Mouse (Mus musculus): ENCODE measurements around the gene Esrrb. TPM values are rescaled to one million over a fixed set of nuclear protein-coding genes. Genes with fewer than 3 reads are reported as not detected.

Esrrb gene
- total and polyA plus RNA-seq, 2 experiments from 2014 or later = 0.48 to 0.86 TPM

DNA sequence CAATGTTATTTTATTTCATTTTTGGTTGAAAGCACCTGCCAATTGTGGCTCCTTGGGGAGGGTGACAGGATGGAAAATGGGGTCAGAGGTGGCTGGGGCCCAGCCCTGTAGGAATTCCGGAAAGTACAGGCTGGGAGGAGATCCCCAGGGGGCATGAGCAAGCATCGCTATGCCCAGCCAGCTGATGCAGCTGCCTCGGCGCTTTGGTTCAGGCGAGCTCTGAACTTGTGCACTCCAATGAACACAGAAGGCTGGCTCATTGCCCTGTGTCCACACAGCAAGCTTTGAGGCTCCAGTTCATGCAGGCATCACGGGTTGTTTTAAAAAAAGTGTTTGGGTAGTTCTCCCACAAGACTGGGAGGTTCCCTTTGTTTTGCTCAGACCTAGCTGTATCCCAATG is 156.8 kb downstream of the Esrrb start:
- Histone ChIP-seq H3K9ac (no peak overlapping the region), H3K36me3 (ENCODE audit: insufficient read depth) (no peaks in the 10 kb centered on the region), H3K27me3 (ENCODE audit: insufficient read depth, low read length) (no peaks in the 10 kb centered on the region), H3K27ac (ENCODE audit: low read depth, low read length) (no peak overlapping the region), H3K4me1 (ENCODE audit: insufficient read depth) (0 out of 2 replicates have a peak, but pooled peaks cover 7% of the 10 kb centered on the region), H3K4me3 (ENCODE audit: low read depth, low read length) (no peak overlapping the region), H3K9me3 (ENCODE audit: low read length) (no peaks in the 10 kb centered on the region), H3K4me2 (ENCODE audit: low read depth) (no peak overlapping the region)
- TF ChIP-seq CTCF (IDR thresholded peaks at IDR 0.05; ENCODE audit: low read depth) = no peak
- DNase-seq (no peak), ATAC-seq (no peak)
- 43% methylated on average over 6 of the region's 6 CpGs for WGBS

DNA sequence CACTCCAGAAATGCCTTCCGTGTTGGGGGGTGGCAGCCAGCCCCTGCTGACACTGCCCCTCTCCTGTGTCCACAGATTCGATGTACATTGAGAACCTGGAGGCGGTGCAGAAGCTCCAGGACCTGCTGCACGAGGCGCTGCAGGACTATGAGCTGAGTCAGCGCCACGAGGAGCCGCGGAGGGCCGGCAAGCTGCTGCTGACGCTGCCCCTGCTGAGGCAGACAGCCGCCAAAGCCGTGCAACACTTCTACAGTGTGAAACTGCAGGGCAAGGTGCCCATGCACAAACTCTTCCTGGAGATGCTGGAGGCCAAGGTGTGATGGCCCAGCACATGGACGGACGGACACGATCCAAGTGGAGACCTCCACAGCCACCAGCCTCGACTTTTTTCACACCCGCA is 157.8 kb downstream of the Esrrb start:
- no peak for TF ChIP-seq CTCF (IDR thresholded peaks at IDR 0.05; ENCODE audit: low read depth)
- ATAC-seq (peak; percentile 59), DNase-seq (peak; percentile 57)
- Histone ChIP-seq H3K36me3 (ENCODE audit: insufficient read depth) (no peaks in the 10 kb centered on the region), H3K4me3 (ENCODE audit: low read depth, low read length) (no peak overlapping the region), H3K27ac (ENCODE audit: low read depth, low read length) (no peak overlapping the region), H3K9ac (no peak overlapping the region), H3K4me1 (ENCODE audit: insufficient read depth) (0 out of 2 replicates have a peak, but pooled peaks cover 7% of the 10 kb centered on the region), H3K9me3 (ENCODE audit: low read length) (no peaks in the 10 kb centered on the region), H3K4me2 (ENCODE audit: low read depth) (no peak overlapping the region), H3K27me3 (ENCODE audit: insufficient read depth, low read length) (no peaks in the 10 kb centered on the region)
- WGBS = 22% methylated on average over 18 of the region's 18 CpGs

DNA sequence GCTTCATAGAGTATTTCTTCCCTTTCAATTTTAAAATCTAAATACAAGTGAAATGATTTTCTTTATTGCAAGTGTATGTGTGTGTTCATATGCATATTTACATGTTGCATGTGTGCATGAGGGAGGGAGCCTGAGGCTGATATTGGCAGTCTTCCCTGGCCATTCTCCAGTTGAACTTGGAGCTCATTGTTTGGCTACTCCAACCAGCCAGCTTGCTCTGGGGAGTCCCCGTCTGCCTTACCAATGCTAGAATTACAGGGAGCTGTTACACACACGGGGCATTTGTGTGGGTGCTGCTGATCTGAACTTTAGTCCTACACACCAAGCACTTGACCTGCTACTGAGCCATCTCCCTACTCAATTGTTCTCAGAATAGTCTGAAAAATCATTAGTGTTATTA is 173.4 kb downstream of the Esrrb start:
- no peaks in the 10 kb centered on the region for H3K9me3 ChIP-seq (ENCODE audit: low read length)
- H3K4me3 ChIP-seq (ENCODE audit: low read depth, low read length) = no peak overlapping the region
- H3K36me3 ChIP-seq (ENCODE audit: insufficient read depth) = no peaks in the 10 kb centered on the region
- H3K27me3 ChIP-seq (ENCODE audit: insufficient read depth, low read length) = no peaks in the 10 kb centered on the region
- WGBS = 15% methylated on average over 2 of the region's 2 CpGs
- H3K4me2 ChIP-seq (ENCODE audit: low read depth) = no peak overlapping the region
- no peak overlapping the region for H3K27ac ChIP-seq (ENCODE audit: low read depth, low read length)
- DNase-seq (peak; percentile 72), ATAC-seq (no peak)
- H3K9ac ChIP-seq = no peak overlapping the region
- TF ChIP-seq CTCF (IDR thresholded peaks at IDR 0.05; ENCODE audit: low read depth) = no peak
- no peaks in the 10 kb centered on the region for H3K4me1 ChIP-seq (ENCODE audit: insufficient read depth)

DNA sequence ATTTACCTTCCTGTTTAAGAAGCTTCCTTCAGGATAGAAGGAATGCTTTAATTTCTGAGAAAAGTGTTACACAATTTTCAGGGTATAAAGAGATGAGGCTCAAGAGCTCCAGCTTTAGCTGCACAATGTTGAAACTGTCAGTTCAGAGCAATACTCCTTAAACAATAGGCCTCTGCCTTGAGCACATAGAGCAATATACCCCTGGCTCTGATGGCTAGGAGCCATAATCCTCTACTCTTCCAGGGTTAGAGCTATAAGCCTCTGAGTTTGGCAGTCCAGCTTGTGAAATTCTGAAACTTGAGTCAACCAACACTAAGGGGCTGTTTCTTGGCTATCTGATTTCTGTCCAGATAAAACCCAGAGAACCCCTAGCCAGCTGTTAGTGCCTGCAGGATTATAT is 176.9 kb downstream of the Esrrb start:
- Histone ChIP-seq H3K27me3 (ENCODE audit: insufficient read depth, low read length) (no peaks in the 10 kb centered on the region), H3K4me2 (ENCODE audit: low read depth) (no peak overlapping the region), H3K4me1 (ENCODE audit: insufficient read depth) (no peaks in the 10 kb centered on the region), H3K4me3 (ENCODE audit: low read depth, low read length) (no peak overlapping the region), H3K36me3 (ENCODE audit: insufficient read depth) (no peaks in the 10 kb centered on the region), H3K9ac (no peak overlapping the region), H3K27ac (ENCODE audit: low read depth, low read length) (no peak overlapping the region), H3K9me3 (ENCODE audit: low read length) (no peaks in the 10 kb centered on the region)
- no peak for ATAC-seq
- TF ChIP-seq CTCF (IDR thresholded peaks at IDR 0.05; ENCODE audit: low read depth) = no peak
- DNase-seq = no peak

DNA sequence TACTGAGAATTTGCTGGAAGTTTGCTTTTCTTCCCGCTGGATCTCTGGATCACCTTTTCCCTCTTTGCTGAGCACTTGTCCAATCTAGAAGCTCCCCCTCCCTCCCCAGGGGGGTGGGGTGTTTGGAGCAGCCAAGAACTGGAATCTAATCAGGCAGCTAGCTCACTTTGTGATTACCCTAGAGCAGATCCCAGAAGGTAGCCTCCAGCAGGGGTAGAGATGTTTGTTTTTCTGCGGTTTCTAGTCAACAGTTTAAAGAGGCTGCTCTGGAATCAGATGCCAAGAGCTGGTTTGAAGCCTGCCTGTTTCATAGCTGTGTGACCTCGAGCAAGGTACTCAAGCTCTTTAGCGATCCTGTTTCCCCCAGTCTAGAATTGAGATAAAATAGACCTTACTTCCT is 177.8 kb downstream of the Esrrb start:
- Histone ChIP-seq H3K27ac (ENCODE audit: low read depth, low read length) (no peak overlapping the region), H3K36me3 (ENCODE audit: insufficient read depth) (no peaks in the 10 kb centered on the region), H3K27me3 (ENCODE audit: insufficient read depth, low read length) (no peaks in the 10 kb centered on the region), H3K9ac (no peak overlapping the region), H3K4me1 (ENCODE audit: insufficient read depth) (no peaks in the 10 kb centered on the region), H3K4me2 (ENCODE audit: low read depth) (no peak overlapping the region), H3K4me3 (ENCODE audit: low read depth, low read length) (no peak overlapping the region), H3K9me3 (ENCODE audit: low read length) (no peaks in the 10 kb centered on the region)
- no peak for TF ChIP-seq CTCF (IDR thresholded peaks at IDR 0.05; ENCODE audit: low read depth)
- no peak for DNase-seq
- WGBS = 75% methylated on average over 4 of the region's 4 CpGs
- ATAC-seq = no peak

DNA sequence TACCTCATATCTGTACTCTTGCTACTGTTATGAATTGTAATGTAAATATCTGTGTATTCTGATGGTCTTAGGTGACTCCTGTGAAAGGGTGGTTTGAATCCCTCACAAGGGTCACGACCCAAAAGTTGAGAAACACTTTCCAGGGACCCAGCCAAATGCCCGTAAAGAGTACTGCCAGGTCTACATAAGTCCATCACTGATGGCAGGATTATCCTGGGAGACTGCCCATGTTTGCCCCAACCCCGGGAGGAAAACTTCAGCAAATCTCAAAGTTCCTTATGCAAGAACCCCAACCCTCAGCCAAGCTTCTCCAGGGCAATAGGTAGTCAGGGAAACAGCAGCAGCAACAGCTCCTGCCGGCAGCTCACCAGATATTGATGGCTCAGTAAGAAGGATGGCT is 178.6 kb downstream of the Esrrb start:
- Histone ChIP-seq H3K9me3 (ENCODE audit: low read length) (no peaks in the 10 kb centered on the region), H3K9ac (no peak overlapping the region), H3K4me2 (ENCODE audit: low read depth) (no peak overlapping the region), H3K36me3 (ENCODE audit: insufficient read depth) (no peaks in the 10 kb centered on the region), H3K27ac (ENCODE audit: low read depth, low read length) (no peak overlapping the region), H3K4me3 (ENCODE audit: low read depth, low read length) (no peak overlapping the region), H3K27me3 (ENCODE audit: insufficient read depth, low read length) (no peaks in the 10 kb centered on the region), H3K4me1 (ENCODE audit: insufficient read depth) (no peaks in the 10 kb centered on the region)
- no peak for TF ChIP-seq CTCF (IDR thresholded peaks at IDR 0.05; ENCODE audit: low read depth)
- no peak for ATAC-seq
- WGBS = 81% methylated on average over 4 of the region's 4 CpGs
- DNase-seq = no peak

DNA sequence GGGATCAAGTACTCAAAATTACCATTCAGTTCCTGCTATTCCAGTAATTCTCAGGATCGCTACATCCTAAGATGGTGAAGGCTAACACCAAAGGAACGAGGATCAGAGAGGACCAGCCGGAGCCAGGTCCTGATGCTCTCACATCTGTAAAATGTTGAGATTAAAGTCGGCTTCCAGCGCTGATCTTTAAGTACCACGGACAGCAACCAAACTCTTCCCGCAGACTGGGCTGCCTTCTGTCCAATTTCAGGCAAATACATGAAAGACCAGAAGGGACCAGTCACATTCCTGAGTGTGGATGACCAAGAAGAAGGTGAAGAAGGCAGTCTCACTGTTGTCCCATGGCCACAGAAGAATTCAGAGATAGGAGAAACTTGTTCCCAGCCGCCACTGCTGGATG is 186.9 kb downstream of the Esrrb start:
- no peak for TF ChIP-seq CTCF (IDR thresholded peaks at IDR 0.05; ENCODE audit: low read depth)
- H3K4me3 ChIP-seq (ENCODE audit: low read depth, low read length) = no peak overlapping the region
- no peak overlapping the region for H3K4me2 ChIP-seq (ENCODE audit: low read depth)
- H3K36me3 ChIP-seq (ENCODE audit: insufficient read depth) = no peaks in the 10 kb centered on the region
- no peaks in the 10 kb centered on the region for H3K4me1 ChIP-seq (ENCODE audit: insufficient read depth)
- 33% methylated on average over 8 of the region's 8 CpGs for WGBS
- DNase-seq (no peak), ATAC-seq (no peak)
- no peak overlapping the region for H3K9ac ChIP-seq
- H3K27me3 ChIP-seq (ENCODE audit: insufficient read depth, low read length) = no peaks in the 10 kb centered on the region; the same call in 1 of the 2 replicates
- no peaks in the 10 kb centered on the region for H3K9me3 ChIP-seq (ENCODE audit: low read length)
- no peak overlapping the region for H3K27ac ChIP-seq (ENCODE audit: low read depth, low read length)

DNA sequence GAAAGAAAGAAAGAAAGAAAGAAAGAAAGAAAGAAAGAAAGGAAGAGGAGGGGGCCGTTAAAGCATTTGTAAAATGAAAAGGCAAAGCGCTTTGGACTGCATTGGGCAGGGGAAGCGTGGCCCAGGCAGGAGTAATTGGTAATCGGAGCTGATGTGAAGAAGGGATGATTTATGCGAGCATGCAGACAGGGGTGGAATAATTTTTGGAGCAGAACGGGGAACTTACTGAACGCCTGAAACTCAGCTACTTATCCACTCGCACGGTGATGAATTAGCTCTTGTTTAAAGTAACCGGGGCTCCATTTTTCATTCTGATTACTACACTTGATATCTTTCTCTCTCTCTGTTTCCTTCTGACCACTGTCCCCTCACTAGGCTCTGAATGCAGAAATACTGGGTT is 192.1 kb downstream of the Esrrb start:
- H3K4me3 ChIP-seq (ENCODE audit: low read depth, low read length) = no peak overlapping the region
- WGBS = 31% methylated on average over 10 of the region's 10 CpGs
- DNase-seq = no peak
- H3K27me3 ChIP-seq (ENCODE audit: insufficient read depth, low read length) = no peaks in the 10 kb centered on the region; the same call in 1 of the 2 replicates
- ATAC-seq = no peak
- H3K36me3 ChIP-seq (ENCODE audit: insufficient read depth) = no peaks in the 10 kb centered on the region
- no peaks in the 10 kb centered on the region for H3K4me1 ChIP-seq (ENCODE audit: insufficient read depth)
- no peak overlapping the region for H3K27ac ChIP-seq (ENCODE audit: low read depth, low read length)
- no peak for TF ChIP-seq CTCF (IDR thresholded peaks at IDR 0.05; ENCODE audit: low read depth)
- H3K9me3 ChIP-seq (ENCODE audit: low read length) = no peaks in the 10 kb centered on the region
- H3K4me2 ChIP-seq (ENCODE audit: low read depth) = no peak overlapping the region
- no peak overlapping the region for H3K9ac ChIP-seq
